17 mouse cellular contexts compared by ENCODE assay signal in genomic region chr4:16316481-16316880, GRCm38 (mm10).
"Had no signal": no experiment of that assay in that cellular context is flagged by ENCODE, and none has a peak within 500 bp of the region (broad histone marks: within the 10 kb centered on the region; RNA-seq: fewer than 3 reads in every experiment).

No protein-coding gene starts in this region.

- H3K27ac ChIP-seq: midbrain, embryonic 10.5 days; midbrain, embryonic 12.5 days; neural tube, embryonic 13.5 days; neural tube, embryonic 15.5 days had no signal

- DNase-seq: lung, adult 18-20 months; lung, embryonic 14.5 days; lung, postnatal 10 days; lung, postnatal 4 days; midbrain, embryonic 14.5 days; retina, postnatal 1 day; right cerebral cortex, adult 18-20 months; right cerebral cortex, postnatal 25 days; right cerebral cortex, postnatal 4 days; spleen, adult 18-20 months; thymus, adult 18-20 months; thymus, postnatal 25 days had no signal

- H3K27me3 ChIP-seq: midbrain, embryonic 12.5 days; neural tube, embryonic 13.5 days; neural tube, embryonic 15.5 days had no signal

- H3K4me1 ChIP-seq: midbrain, embryonic 10.5 days; midbrain, embryonic 12.5 days; neural tube, embryonic 13.5 days; neural tube, embryonic 15.5 days had no signal

- H3K9me3 ChIP-seq: midbrain, embryonic 10.5 days; midbrain, embryonic 12.5 days; neural tube, embryonic 15.5 days had no signal

- H3K9ac ChIP-seq: lung, embryonic 14.5 days; midbrain, embryonic 12.5 days; neural tube, embryonic 13.5 days; neural tube, embryonic 15.5 days had no signal

- H3K36me3 ChIP-seq: midbrain, embryonic 10.5 days; midbrain, embryonic 12.5 days; neural tube, embryonic 13.5 days; neural tube, embryonic 15.5 days had no signal

- H3K4me3 ChIP-seq: midbrain, embryonic 10.5 days; midbrain, embryonic 12.5 days; myocyte; neural tube, embryonic 13.5 days; neural tube, embryonic 15.5 days had no signal
